Mouse (Mus musculus): Measurements from ENCODE around the gene Psme4. TPM values are rescaled to one million over a fixed set of nuclear protein-coding genes. Genes with fewer than 3 reads are reported as not detected.

Gene Psme4
- polyA plus RNA-seq, 1 experiment from 2014 or later: 17.3 TPM

DNA sequence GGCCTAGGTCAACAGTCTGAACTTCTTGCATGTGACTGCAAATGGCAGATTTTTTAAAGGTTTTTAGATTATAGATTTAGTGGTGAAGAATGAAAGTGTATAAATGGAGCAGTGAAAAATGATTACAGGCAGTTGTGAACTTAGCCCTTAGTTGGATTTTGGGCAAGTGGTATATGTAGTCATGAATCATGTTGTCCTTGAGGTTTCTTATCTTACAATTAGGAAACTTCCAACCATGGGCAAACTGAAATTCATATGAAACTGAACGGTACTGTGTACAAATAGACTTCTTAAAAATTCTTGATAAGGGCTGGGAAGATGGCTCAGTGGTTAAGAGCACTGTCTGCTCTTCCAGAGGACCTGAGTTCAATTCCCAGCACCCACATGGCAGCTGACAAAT lies 22.2 kb downstream of the Psme4 start:
- H3K4me2 ChIP-seq: no peak overlapping the region
- WGBS: 79% methylated on average over 1 of the region's 1 CpGs
- H3K9ac ChIP-seq: no peak overlapping the region
- ATAC-seq (ENCODE audit: insufficient read depth, low FRiP score, low read depth): no peak
- no peaks in the 10 kb centered on the region for H3K4me1 ChIP-seq
- no peak overlapping the region for H3K27ac ChIP-seq
- H3K4me3 ChIP-seq (replicated peaks): no peak overlapping the region
- no peaks in the 10 kb centered on the region for H3K36me3 ChIP-seq
- no peaks in the 10 kb centered on the region for H3K27me3 ChIP-seq (replicated peaks)
- H3K9me3 ChIP-seq: no peaks in the 10 kb centered on the region

DNA sequence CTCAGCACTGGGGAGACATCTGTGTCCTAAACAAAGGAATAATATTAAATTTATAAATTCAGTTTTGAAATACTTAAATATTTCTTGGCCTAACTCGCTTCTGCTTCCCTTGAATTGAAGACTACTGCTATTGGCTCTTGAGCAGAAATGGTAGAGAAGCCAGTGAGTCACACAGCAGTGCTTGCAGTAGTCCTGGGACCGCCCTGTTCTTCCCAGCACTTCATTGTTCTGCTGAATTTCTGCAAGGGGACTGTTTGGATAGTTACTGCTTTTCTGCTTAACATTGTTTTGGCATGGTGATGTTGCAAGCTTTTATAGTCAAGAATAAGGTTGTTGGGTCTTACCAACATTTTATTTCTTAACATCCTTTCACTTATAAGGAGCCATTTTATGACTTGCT lies 25.7 kb downstream of the Psme4 start:
- Histone ChIP-seq H3K36me3 (no peaks in the 10 kb centered on the region), H3K27ac (no peak overlapping the region), H3K9ac (no peak overlapping the region), H3K27me3 (replicated peaks) (no peaks in the 10 kb centered on the region), H3K4me3 (replicated peaks) (no peak overlapping the region), H3K4me1 (no peaks in the 10 kb centered on the region), H3K4me2 (no peak overlapping the region), H3K9me3 (no peaks in the 10 kb centered on the region)
- WGBS: 81% methylated on average over 2 of the region's 2 CpGs
- no peak for ATAC-seq (ENCODE audit: insufficient read depth, low FRiP score, low read depth)

DNA sequence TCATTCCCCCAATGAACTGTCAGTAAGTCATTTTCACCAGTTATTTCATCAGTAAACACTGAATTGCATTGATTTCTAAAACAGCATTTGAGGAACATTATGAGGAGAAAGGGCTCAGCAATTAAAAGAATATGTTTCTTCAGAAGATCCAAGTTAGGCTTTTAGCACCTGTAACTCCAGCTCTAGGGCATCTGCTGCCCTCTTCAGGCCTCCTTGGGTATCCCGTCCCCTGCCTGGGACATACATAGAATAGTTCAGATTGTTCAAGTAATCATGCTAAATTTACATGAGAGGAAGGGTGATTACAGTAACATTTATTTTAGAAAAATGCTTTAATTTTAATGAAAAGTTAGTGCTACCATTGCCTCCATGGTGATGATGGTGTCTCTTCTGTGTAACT lies 28.0 kb downstream of the Psme4 start:
- Histone ChIP-seq H3K9me3 (no peaks in the 10 kb centered on the region), H3K4me1 (no peaks in the 10 kb centered on the region), H3K4me2 (no peak overlapping the region), H3K9ac (no peak overlapping the region), H3K27ac (no peak overlapping the region), H3K4me3 (replicated peaks) (no peak overlapping the region), H3K36me3 (no peaks in the 10 kb centered on the region), H3K27me3 (replicated peaks) (no peaks in the 10 kb centered on the region)
- ATAC-seq (ENCODE audit: insufficient read depth, low FRiP score, low read depth): no peak
- WGBS: 77% methylated on average over 1 of the region's 1 CpGs

DNA sequence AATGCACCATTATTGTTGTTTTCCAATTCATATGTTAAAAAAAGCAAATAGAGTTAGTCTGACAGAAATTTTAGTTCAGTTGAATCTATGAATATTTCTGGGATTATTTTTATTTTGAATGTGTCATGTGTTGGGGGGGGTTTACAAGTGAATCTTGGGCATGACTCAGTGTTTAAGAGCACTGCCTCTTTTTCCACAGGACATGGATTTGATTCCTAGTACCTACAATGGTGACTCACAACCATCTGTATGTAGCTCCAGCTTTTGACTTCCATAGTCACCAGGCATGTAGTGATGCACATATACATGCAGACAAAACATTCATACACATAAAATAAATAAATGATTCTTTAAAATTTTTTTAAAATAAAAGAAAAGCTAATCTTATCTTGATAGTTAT lies 28.6 kb downstream of the Psme4 start:
- Histone ChIP-seq H3K4me1 (no peaks in the 10 kb centered on the region), H3K9ac (no peak overlapping the region), H3K27ac (no peak overlapping the region), H3K36me3 (no peaks in the 10 kb centered on the region), H3K4me2 (no peak overlapping the region), H3K9me3 (no peaks in the 10 kb centered on the region), H3K27me3 (replicated peaks) (no peaks in the 10 kb centered on the region), H3K4me3 (replicated peaks) (no peak overlapping the region)
- no peak for ATAC-seq (ENCODE audit: insufficient read depth, low FRiP score, low read depth)

DNA sequence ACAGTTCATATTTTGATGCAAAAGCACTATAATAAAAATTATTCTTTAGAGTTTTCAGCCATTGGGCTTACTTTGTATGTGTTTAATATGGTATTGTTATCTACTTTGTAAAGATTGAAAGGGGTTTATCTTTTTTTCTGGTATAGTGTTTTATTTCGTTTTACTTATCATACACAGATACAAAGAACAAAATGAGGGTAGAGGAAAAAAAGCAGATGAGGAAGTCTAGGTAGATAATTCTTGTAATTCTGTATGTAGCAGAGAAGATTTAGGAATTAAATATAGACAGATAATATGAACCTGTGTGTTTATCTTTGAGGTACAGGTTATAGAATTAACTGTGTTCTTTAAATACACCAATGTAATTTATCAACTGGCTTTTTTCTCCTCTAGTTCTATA lies 30.9 kb downstream of the Psme4 start:
- no peak for ATAC-seq (ENCODE audit: insufficient read depth, low FRiP score, low read depth)
- Histone ChIP-seq H3K4me2 (no peak overlapping the region), H3K4me3 (replicated peaks) (no peak overlapping the region), H3K27ac (no peak overlapping the region), H3K9ac (no peak overlapping the region), H3K36me3 (no peaks in the 10 kb centered on the region), H3K4me1 (no peaks in the 10 kb centered on the region), H3K9me3 (no peaks in the 10 kb centered on the region), H3K27me3 (replicated peaks) (no peaks in the 10 kb centered on the region)
- WGBS: 75% methylated on average over 1 of the region's 1 CpGs

DNA sequence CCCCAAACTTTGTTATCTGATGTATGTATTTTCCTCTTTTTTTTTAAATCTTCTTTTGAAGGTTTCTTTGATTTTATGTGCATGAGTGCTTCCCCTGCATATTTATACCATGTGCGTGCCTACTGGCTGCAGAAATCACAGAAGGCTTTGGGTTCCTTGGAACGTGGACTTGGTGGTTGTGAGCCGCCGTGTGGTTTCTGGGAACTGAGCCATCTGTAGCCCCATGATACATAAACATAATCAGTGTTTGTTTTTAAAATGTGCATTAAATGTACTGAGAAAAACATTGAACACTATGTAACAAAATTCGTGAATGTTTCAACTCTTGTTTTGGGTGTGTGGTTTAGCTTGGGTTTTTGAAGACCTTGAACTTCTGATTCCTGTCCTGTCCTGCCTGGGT lies 49.6 kb downstream of the Psme4 start:
- ATAC-seq (ENCODE audit: insufficient read depth, low FRiP score, low read depth): no peak

DNA sequence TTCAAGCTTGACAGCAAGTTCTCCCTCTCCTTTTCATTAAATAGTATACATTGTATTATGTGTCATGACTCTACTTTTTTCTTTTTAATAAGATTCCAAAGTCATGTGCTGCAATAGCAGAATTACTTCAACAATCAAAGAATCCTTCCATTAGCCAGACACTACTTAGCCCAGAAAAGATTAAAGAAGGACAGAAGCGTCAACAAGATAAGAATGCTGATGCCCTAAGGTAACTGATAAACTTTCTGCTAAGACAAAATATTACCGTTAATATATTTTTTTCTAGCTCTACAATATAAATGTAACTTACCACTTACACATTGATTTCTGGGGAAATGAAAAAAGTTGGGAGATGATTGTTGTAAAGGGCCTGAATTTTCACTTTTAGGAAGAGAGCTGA lies 67.3 kb downstream of the Psme4 start:
- H3K9me3 ChIP-seq: no peaks in the 10 kb centered on the region
- no peak overlapping the region for H3K4me3 ChIP-seq (replicated peaks)
- no peak for ATAC-seq (ENCODE audit: insufficient read depth, low FRiP score, low read depth)
- no peaks in the 10 kb centered on the region for H3K4me1 ChIP-seq
- H3K27ac ChIP-seq: no peak overlapping the region
- H3K27me3 ChIP-seq (replicated peaks): no peaks in the 10 kb centered on the region
- H3K4me2 ChIP-seq: no peak overlapping the region
- peaks cover 11% of the 10 kb centered on the region; the same call in 1 of the 2 replicates for H3K36me3 ChIP-seq
- no peak overlapping the region for H3K9ac ChIP-seq
- WGBS: 88% methylated on average over 2 of the region's 2 CpGs

More for the DNA sequence above, 49.6 kb downstream of the Psme4 start:
- Histone ChIP-seq H3K27me3 (replicated peaks) (no peaks in the 10 kb centered on the region), H3K9me3 (no peaks in the 10 kb centered on the region), H3K36me3 (peaks cover 12% of the 10 kb centered on the region), H3K4me1 (no peaks in the 10 kb centered on the region), H3K9ac (no peak overlapping the region), H3K4me2 (no peak overlapping the region), H3K4me3 (replicated peaks) (no peak overlapping the region), H3K27ac (no peak overlapping the region)
- 72% methylated on average over 5 of the region's 5 CpGs for whole genome bisulfite sequencing

DNA sequence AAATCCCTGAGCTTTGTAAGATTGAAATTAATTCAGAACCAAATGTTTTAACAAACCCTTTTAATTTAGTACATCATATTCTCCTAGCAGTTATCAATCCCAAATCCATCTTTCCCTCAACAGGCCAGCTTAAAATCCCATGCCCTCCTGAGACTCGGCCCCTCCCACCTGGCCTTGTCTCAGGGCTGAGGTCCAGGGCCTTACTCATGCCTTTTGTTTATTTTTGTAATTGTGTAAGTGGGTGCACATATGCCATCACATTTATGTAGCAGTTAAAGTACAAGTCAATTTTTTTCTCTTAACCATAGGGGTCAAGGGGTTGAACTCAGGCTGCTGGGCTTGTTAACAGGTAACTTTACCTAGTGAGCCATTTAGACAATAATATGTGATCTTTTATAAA lies 72.8 kb downstream of the Psme4 start:
- Histone ChIP-seq H3K36me3 (peaks cover 11% of the 10 kb centered on the region; the same call in 1 of the 2 replicates), H3K27me3 (replicated peaks) (no peaks in the 10 kb centered on the region), H3K4me3 (replicated peaks) (no peak overlapping the region), H3K4me1 (no peaks in the 10 kb centered on the region), H3K9ac (no peak overlapping the region), H3K9me3 (no peaks in the 10 kb centered on the region), H3K27ac (no peak overlapping the region), H3K4me2 (no peak overlapping the region)
- WGBS: 81% methylated on average over 1 of the region's 1 CpGs
- no peak for ATAC-seq (ENCODE audit: insufficient read depth, low FRiP score, low read depth)

DNA sequence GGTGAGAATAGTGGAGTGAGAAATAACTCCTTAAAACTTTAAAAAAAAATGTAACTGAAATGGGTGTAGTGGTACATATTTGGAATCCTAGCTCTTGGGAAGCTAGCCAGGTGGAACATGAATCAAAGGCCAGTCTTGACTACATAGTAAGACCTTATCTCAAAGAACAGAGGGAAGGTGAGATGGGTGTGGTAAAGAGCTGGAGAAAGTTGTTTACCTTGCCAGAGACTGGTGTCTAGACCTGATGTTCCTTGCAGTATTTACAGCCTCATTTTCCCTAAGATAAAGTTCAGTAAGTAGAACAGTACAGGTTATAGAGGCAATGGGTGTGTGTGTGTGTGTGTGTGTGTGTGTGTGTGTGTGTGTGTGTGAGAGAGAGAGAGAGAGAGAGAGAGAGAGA lies 100.9 kb downstream of the Psme4 start:
- Histone ChIP-seq H3K27me3 (replicated peaks) (no peaks in the 10 kb centered on the region), H3K9ac (no peak overlapping the region), H3K36me3 (peaks cover 12% of the 10 kb centered on the region), H3K4me1 (no peaks in the 10 kb centered on the region), H3K9me3 (no peaks in the 10 kb centered on the region), H3K4me2 (no peak overlapping the region), H3K27ac (no peak overlapping the region), H3K4me3 (replicated peaks) (no peak overlapping the region)
- ATAC-seq (ENCODE audit: insufficient read depth, low FRiP score, low read depth): no peak

DNA sequence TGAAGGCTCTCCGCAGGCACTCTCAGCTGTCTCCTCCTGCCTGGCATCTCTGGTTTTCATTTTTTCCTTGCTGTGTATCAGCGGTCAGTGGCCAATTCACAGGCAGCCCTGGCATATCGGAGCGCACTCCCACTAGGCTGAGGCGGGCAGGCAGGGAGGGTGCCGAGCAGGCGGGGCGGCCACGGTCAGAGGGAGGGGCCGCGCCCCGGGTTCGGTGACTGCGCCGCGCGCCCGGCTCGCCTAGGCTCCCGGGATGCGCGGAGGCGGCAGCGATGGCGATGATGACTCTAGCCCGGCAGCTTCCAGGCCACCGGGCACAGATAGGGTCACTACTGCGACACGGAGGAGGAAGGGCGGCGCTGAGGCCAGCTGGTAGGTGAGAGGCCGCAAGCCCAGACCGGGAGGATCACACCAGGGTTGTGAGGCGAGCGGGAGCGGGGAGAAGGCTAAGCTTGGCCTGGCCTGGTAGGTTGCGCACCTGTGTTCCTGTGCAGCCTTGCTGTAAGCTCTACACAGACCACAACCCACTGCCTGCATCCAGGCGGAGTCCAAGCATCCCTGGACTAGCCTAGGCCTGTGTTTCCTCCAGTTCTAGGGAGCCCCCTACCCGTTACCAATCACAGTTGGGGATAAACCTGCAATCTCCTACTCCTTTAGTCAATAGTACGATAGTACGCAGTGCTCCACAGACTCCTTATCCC lies 113.8 kb downstream of the Psme4 start, which contains the start of the genes Gpr75 and Asb3:
Gene Gpr75 (plus strand): TSS at position 188 of the 701 bp plus-strand sequence.
Gene Asb3 (plus strand): TSS at position 246 of the 701 bp plus-strand sequence.
- Histone ChIP-seq H3K36me3 (no peaks in the 10 kb centered on the region), H3K9me3 (no peaks in the 10 kb centered on the region), H3K9ac (no peak within 1 kb of the TSS), H3K4me3 (replicated peaks) (peak within 1 kb of the TSS; percentile 49), H3K27me3 (replicated peaks) (0 out of 2 replicates have a peak, but pooled peaks cover 5% of the 10 kb centered on the region), H3K4me2 (peak within 1 kb of the TSS; percentile 91), H3K27ac (no peak within 1 kb of the TSS), H3K4me1 (peaks cover 5% of the 10 kb centered on the region; the same call in 1 of the 2 replicates)
- 4% methylated on average over 41 of the region's 41 CpGs for WGBS
- peak; percentile 92 for ATAC-seq (ENCODE audit: insufficient read depth, low FRiP score, low read depth)

DNA sequence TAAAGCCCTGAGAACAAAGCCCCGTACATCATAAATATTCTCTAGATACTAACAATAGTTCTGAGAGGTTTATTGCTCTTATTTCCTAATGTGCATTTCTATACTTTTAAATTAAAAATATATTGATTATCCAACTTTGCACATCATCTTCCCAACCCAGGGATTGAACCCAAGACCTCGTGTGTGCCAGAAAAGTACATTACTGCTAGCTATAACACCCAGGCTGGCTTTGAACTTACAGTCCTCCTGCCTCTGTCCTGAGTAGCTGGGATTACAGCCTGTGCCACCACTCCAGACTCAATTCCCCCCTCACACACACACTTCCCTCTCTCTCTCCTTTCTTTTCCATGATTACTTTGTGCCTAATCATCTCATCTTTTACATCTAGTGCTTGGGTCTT lies 116.6 kb downstream of the Psme4 start:
- Histone ChIP-seq H3K4me1 (peaks cover 5% of the 10 kb centered on the region; the same call in 1 of the 2 replicates), H3K4me3 (replicated peaks) (no peak overlapping the region), H3K9ac (no peak overlapping the region), H3K27ac (no peak overlapping the region), H3K4me2 (no peak overlapping the region), H3K36me3 (no peaks in the 10 kb centered on the region), H3K27me3 (replicated peaks) (0 out of 2 replicates have a peak, but pooled peaks cover 5% of the 10 kb centered on the region), H3K9me3 (no peaks in the 10 kb centered on the region)
- no peak for ATAC-seq (ENCODE audit: insufficient read depth, low FRiP score, low read depth)
- WGBS: 84% methylated on average over 2 of the region's 2 CpGs

DNA sequence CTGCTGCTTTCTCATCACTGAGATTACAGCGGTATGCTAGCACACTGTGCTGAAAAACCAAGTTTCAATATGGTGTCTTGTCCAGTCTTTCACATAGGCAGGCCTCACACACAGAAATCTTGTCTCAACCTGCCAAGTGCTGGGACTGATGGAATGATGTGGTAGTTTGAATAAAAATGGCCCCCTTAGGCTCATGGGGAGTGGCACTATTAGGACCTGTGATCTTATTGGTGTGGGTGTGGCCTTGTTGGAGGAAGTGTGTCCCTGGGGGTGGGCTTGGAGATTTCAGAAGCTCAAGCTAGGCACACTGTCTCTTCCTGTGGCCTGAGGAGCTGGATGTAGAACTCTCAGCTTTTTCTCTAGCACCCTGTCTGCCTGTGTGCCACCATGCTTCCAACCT lies 124.7 kb downstream of the Psme4 start:
- Histone ChIP-seq H3K4me2 (no peak overlapping the region), H3K9ac (no peak overlapping the region), H3K4me1 (no peaks in the 10 kb centered on the region), H3K27me3 (replicated peaks) (no peaks in the 10 kb centered on the region), H3K36me3 (no peaks in the 10 kb centered on the region), H3K9me3 (no peaks in the 10 kb centered on the region), H3K27ac (no peak overlapping the region), H3K4me3 (replicated peaks) (no peak overlapping the region)
- 89% methylated on average over 1 of the region's 1 CpGs for WGBS
- no peak for ATAC-seq (ENCODE audit: insufficient read depth, low FRiP score, low read depth)

DNA sequence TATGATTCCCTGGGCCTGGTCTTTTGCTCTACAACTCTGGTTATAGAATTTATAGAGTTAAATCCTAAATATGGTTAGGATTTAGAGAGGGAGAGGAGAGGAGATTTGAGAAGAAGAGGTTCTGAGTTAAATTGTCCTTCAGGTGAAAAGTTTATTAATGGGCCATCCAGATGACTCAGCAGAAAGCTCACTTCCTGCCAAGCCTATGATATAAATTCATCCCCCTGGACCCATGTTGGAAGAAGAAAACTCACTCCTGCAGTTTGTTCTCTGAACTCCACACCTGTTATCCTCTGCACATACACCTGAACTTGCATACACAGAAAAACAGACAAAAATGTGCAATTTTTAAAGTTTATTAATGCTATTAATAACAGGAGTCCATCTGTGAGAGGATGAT lies 127.8 kb downstream of the Psme4 start:
- Histone ChIP-seq H3K36me3 (no peaks in the 10 kb centered on the region), H3K4me2 (no peak overlapping the region), H3K4me1 (no peaks in the 10 kb centered on the region), H3K9me3 (no peaks in the 10 kb centered on the region), H3K27me3 (replicated peaks) (no peaks in the 10 kb centered on the region), H3K27ac (no peak overlapping the region), H3K4me3 (replicated peaks) (no peak overlapping the region), H3K9ac (no peak overlapping the region)
- no peak for ATAC-seq (ENCODE audit: insufficient read depth, low FRiP score, low read depth)
